Mouse (Mus musculus) left cerebral cortex, postnatal 36 days (tissue): ENCODE results near the gene Mtm1. TPM values are rescaled to one million over a fixed set of nuclear protein-coding genes. Genes with fewer than 3 reads are reported as not detected.
"Not testable (repeated sequence)": the region's sequence is repeated elsewhere in the genome, so short reads cannot be mapped to it uniquely, and the experiment has no call there.

Source experiments
- DNase-seq, 2 experiments: peaks; one replicate each; pipeline ENCODE4 v3.0.0; 2021 to 2022; ENCODE audit warnings: low spot score in 2 of 2, mixed read lengths in 1 of 2
- intact Hi-C: fragments of 180-260 bp; cut with DNase I; formaldehyde crosslinking; loops from one replicate; pipeline ENCODE4 v1.15.1; 2025
- total RNA-seq, 2 experiments: library from RNA; stranded (reverse); gene quantifications; 2 replicates each; pipeline ENCODE4 v1.2.3; 2021

The Mtm1 gene
- total RNA-seq, 2 experiments from 2014 or later, result 6.2 to 8.2 TPM

DNA sequence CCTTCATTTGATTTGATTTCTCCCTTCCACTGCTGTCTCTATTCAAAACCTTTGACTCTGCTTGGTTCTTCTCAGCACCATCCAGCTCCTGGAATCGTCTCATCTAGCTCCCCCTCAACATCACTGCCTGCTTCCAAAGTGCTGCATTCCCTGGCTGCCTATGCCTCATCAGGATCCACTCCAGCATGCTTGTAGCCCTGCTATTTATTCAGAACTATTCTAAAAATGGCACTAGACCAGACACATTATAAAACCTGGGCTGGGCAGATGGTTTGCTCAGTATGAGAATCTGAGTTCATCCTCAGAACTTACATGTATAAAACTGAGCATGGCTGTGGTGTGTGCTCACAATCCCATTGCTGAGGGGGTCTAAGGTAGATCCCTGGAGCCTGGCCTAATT is 58.4 kb downstream of the Mtm1 start:
- intact Hi-C loops, result no loop called here
- DNase-seq, result peak; percentile 28 to 36

DNA sequence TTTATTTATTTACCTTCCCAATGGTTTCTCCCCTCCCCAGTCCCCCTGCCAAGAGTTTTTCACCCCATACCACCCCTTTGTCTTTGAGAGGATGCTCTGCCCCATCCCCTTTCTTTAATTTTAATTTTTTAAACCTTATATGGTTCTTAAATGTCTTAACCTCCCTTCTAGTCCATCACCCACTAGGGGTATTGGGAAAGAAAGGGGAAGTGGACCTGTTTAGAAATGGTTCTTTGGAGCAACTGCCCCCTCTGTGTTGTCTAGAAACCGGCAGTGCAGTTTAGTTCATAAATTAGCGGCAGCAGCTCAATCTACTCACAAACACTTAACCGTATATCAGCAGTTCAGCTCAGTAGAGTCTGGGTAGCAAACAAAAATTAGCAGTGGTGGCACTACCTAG is 63.6 kb downstream of the Mtm1 start:
- intact Hi-C loops, result loop anchor here (5.0 kb wide), 1 partner anchor 578 kb away; no protein-coding TSS in a partner anchor
- no peak for DNase-seq

DNA sequence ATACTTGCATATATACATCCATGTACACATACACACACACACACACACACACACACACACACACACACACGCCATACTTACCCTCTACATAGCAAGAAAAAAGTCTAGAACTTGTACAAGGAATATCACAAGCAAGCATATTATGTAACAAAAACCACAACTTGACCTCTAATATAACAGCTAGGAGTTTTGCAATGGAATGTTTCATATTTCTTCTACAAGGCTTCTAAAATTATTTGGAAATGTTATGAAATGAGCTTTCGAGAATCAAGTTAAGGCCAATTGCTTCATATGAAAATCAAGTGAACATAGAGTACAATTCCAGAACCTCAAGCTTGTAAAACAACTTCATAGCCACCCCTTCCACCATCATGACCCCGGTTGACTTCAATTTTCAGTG is 74.9 kb downstream of the Mtm1 start:
- no peak for DNase-seq
- intact Hi-C loops, result no loop called here

DNA sequence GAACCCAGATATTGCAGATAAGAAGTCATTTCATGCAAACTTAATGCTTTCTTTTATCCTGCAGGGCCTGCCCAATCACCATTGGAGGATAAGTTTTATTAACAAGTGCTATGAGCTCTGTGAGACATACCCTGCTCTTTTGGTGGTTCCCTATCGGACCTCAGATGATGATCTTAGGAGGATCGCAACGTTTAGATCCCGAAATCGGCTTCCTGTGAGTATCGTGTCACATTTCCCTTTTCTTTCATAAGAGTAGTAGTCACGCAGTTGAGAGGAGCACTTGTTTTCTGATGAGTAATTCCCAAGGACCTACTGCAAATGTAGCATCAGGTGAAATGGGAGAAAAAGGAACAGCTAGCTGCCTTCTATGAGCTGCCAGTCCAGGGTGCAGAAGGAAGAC is 76.5 kb downstream of the Mtm1 start:
- intact Hi-C loops, result no loop called here
- DNase-seq, result no peak

DNA sequence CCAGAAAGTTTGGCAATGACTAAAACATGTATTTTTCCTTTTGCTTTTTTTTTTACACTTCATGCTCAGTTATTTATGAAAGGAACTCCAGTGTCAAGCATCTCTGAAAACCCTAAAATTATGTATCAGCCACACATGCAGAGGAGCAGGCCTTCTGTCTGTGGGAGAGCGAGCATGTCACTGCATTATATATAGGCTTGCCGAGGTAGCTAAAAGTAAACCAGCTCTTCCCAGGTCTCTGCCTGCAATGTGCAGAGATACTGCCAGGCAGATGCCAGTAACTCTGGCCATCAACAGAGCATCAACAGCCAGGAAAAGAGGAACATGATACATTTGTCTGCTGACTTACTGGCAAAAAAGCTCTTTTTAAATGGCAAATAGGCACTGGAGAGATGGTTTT is 83.6 kb downstream of the Mtm1 start:
- DNase-seq, result peak in 1 of 2 experiments; percentile 6
- intact Hi-C loops, result no loop called here

DNA sequence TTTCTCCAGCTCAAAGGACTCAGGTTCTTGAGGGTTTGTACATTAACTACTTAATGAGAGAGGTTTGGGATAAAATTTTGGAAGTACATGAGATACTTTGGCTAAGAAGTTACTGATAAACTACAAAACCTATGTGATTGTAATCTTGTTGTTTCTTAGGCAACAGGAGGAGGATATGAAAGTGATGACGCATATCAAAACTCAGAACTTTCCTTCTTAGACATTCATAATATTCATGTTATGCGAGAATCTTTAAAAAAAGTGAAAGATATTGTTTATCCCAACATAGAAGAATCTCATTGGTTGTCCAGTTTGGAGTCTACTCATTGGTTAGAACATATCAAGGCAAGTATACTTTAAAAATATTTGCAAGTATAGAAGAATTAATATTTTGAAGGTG is 85.4 kb downstream of the Mtm1 start:
- DNase-seq, result no peak
- intact Hi-C loops, result no loop called here

DNA sequence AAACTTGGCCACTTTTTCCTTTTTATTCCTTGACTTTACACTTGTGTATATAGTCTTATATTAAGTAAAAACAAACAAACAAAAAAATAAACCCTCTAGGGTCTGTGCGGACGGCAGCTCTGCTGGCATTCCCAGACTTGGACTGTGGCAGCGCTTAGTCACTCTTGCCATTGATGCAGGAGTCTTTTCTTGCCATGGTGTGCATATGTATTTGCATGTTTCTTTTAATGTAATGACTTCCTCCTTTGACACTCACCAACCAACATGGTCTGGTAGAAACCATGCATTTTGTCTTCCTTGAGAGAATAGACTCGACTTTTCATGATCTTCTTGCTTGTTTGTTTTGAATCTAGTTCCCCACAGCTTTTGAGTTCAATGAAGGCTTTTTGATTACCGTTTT is 91.6 kb downstream of the Mtm1 start:
- intact Hi-C loops, result no loop called here
- DNase-seq, result no peak

DNA sequence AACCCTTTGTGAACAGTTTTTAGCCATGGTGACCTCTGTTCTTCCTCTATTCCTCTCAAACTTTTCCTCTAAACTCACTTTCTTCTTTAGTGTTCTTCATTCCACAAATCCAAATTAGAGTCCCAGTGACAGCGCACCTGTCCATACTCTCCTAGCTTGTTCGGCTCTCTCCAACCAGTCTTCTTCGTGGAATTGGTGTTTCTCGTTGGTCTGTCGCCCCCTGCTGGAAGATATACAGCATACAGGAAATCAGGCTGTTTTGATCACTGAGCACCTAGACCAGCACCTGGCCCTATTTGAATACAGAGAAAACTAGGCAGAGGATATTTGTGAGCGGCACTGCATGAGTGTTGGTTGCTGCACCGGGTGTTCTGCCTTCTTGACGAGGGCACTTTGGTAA is 100.7 kb downstream of the Mtm1 start:
- intact Hi-C loops, result loop anchor here (5.0 to 10.0 kb wide), 3 partner anchors 169 to 486 kb away; partner anchors contain the start of gene Mamld1
- peak; percentile 27 to 37 for DNase-seq

DNA sequence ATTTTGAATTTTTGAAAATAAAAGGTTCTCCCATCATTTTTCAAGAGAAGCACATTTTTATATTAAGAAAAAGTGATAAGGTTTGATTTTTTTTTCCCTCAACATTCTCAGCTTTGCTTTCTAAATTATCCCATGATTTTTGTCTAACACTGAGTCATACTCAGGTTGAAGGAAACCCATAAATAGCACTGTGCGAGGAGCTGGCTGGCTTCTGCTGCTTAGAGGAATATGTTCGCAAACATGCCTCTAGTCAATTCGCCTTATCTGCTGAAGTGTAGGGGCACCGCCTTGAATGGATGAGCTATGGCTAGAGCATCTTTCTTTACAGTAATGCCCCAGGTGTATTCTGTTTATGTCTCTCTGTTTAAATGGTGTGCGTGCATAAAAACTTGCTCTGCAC is 103.8 kb downstream of the Mtm1 start:
- intact Hi-C loops, result loop anchor here (5.0 to 10.0 kb wide), 3 partner anchors 172 to 490 kb away; partner anchors contain the start of gene Mamld1
- DNase-seq, result no peak

DNA sequence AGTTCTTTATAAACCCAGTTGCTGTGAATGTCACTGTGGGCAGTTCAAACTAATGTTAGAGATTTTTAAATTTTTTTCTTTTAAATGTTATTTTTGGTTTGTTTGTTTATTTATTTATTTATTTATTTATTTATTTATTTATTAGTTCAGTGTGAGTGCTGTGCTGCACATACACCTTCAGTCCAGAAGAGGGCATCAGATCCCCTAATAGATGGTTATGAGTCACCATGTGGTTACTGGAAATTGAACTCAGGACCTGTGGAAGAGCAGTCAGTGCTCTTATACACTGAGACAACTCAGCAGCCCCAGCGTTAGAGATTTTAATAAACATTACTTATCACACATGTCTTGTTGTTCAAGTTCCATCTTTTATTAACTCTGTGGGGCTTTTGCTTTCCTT is 141.5 kb downstream of the Mtm1 start:
- no peak for DNase-seq
- intact Hi-C loops, result no loop called here

DNA sequence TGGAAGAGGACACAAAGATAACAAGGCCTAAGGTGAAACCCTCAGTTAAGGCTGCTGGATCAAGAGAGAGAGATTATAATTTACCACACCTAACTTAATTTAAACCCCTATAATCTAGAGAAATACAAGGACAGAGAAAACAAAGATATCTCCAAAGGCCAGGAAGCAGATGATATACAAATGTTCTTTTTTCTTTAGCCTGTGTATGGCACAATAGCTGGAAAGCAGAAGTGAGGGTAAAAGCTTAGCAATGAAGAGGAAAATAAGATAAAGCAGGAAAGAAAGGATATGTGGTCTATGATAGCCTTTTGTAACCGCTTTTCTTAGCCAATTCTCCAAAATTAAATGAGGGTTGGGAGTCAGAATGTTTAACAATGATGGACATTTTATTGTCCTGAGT is 144.8 kb downstream of the Mtm1 start:
- DNase-seq, result no peak
- intact Hi-C loops, result no loop called here

DNA sequence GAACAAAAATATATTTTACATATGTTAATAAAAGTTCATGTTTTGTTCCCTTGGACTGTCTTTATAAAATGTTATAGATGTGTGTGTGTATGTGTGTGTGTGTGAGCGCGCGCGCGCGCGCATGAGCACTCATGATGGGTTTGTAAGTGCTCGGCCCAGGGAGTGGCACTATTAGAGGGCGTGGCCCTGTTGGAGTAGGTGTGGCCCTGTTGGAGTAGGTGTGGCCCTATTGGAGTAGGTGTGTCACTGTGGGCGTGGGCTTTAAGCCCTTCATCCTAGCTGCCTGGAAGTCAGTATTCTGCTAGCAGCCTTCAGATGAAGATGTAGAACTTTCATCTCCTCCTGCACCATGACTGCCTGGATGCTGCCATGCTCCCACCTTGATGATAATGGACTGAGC is 151.2 kb downstream of the Mtm1 start:
- DNase-seq, intact Hi-C loops: not testable (repeated sequence)

DNA sequence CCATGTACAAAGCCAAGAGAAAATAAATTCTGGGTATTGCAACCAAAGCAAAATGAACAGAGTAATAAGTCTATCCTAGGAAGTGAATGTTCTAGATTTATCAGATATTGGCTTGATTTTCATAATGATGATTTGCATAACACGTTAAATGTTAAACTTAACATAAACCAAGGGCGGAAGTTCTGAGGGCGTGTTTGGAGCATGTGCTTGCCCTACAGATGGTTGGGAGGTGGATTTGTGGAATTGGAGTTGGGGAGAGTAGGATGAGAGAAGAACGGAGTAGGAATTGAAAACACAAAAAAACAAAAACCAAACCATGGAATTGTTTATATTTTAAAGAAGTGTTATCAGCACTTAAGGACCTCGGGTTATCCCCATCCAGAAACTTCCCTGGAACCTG is 153.5 kb downstream of the Mtm1 start:
- intact Hi-C loops, result loop anchor here (2.0 kb wide), 1 partner anchor 313 kb away; the partner anchor contains the start of gene Mamld1
- peak; percentile 7 to 27 for DNase-seq

DNA sequence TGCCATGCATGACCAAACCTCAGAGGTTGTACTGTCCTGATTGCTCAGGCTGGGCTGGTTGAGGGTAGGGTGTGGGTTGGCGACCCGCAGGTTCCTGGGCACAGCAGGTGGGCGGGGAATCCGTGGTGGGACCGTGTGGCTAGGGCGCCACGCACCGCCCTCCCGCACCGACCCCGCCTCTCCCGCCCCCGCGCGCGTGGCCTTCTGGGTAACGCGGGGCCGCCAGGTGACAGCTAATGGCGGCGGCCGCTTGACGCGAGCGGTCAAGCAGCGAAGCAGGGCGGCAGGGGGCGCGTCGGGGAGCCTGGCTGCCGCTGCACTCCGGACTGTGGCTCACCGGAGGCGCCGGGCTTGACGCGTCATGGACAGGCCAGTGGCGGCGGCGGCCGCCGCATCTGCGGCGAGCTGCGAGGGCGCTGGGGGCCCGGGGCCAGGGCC is 154.0 kb downstream of the Mtm1 start, which contains the start of gene Mtmr1:
Gene Mtmr1, plus strand, starts transcription at position 207 of the 438 bp plus-strand sequence.
- peak; percentile 74 to 83 for DNase-seq
- intact Hi-C loops, result loop anchor here (2.0 kb wide), 1 partner anchor 314 kb away; the partner anchor contains the start of gene Mamld1

DNA sequence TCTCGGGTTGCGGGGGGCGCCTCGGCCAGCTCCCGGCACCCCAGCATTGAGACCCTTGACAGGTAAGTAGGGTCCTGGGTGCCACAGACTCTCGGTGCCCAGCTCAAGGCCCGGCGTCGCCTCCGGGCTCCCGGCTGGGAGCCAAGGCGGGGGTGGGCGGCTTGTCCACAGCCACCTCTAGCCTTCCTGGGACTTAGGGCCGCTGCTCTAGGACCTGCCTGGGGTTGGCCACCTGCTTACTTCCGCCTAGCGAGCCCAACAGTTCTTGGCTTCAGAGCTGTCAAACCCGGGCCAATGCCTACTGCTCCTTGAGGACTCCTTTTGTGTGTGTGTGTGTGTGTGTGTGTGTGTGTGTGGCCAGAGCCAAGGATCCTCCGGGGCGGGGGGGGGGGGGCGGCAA is 154.4 kb downstream of the Mtm1 start:
- intact Hi-C loops, result loop anchor here (2.0 kb wide), 1 partner anchor 314 kb away; the partner anchor contains the start of gene Mamld1
- DNase-seq, result peak; percentile 10 to 29

Other genes starting within 250 kb of the Mtm1 start
- 10 to 100 TPM; 27.2 to 35.8 TPM for gene Mamld1, start 160.5 kb upstream of the Mtm1 start, total RNA-seq
- 10 to 100 TPM; 39.5 to 47.0 TPM for gene Mtmr1, start 154.0 kb downstream of the Mtm1 start, total RNA-seq